ENCODE assay signal across 4 mouse cellular contexts in genomic region chr11:78766069-78766830, GRCm38 (mm10).
"Had no signal": no experiment of that assay in that cellular context is flagged by ENCODE, and none has a peak within 500 bp of the region (broad histone marks: within the 10 kb centered on the region; RNA-seq: fewer than 3 reads in every experiment).

No protein-coding gene starts in this region.

- DNase-seq: kidney, adult 8-10 months; kidney, postnatal 4 days; left cerebral cortex, postnatal 4 days; lung, adult 18-20 months had no signal
